Mouse (Mus musculus) forebrain, embryonic 11.5 days (tissue): ENCODE data around the gene Nup54. TPM values are rescaled to one million over a fixed set of nuclear protein-coding genes. Genes with fewer than 3 reads are reported as not detected.

Source experiments
- ATAC-seq: fragments of 200-750 bp; cut with Nextera tagmentation; replicated peaks from 2 replicates; pipeline ENCODE4 v1.8.0; 2017; ENCODE audit warnings: moderate TSS enrichment; ENCODE audit not compliant: low FRiP score
- DNase-seq: peaks from one replicate; pipeline ENCODE4 v3.0.0-alpha.2; 2017; ENCODE audit warnings: low spot score
- H3K27ac ChIP-seq: fragments of 300-500 bp; sonication (generic); 2 replicates; pipeline ENCODE4 v1.5.1; 2014; ENCODE audit warnings: low read depth, low read length
- H3K27me3 ChIP-seq: fragments of 300-500 bp; sonication (generic); 2 replicates; pipeline ENCODE4 v1.6.1; 2014; ENCODE audit warnings: mild to moderate bottlenecking, low read length, mixed read lengths; ENCODE audit not compliant: control insufficient read depth, insufficient read depth
- H3K36me3 ChIP-seq: fragments of 300-500 bp; sonication (generic); 2 replicates; pipeline ENCODE4 v1.6.1; 2014; ENCODE audit warnings: mild to moderate bottlenecking, low read length, moderate library complexity, mixed read lengths; ENCODE audit not compliant: control insufficient read depth, insufficient read depth
- H3K4me1 ChIP-seq: fragments of 300-500 bp; sonication (generic); replicated peaks from 2 replicates; pipeline ENCODE4 v1.6.1; 2014; ENCODE audit warnings: low read length, mixed read lengths; ENCODE audit not compliant: control insufficient read depth, insufficient read depth
- H3K4me2 ChIP-seq: fragments of 300-500 bp; sonication (generic); 2 replicates; pipeline ENCODE4 v1.6.1; 2014; ENCODE audit warnings: low read depth, mild to moderate bottlenecking, low read length, moderate library complexity, mixed read lengths; ENCODE audit not compliant: severe bottlenecking
- H3K4me3 ChIP-seq: fragments of 300-500 bp; sonication (generic); 2 replicates; pipeline ENCODE4 v1.5.1; 2014; ENCODE audit warnings: low read depth, low read length
- H3K9ac ChIP-seq: fragments of 300-500 bp; sonication (generic); 2 replicates; pipeline ENCODE4 v1.6.1; 2014; ENCODE audit warnings: low read length
- H3K9me3 ChIP-seq: fragments of 300-500 bp; sonication (generic); 2 replicates; pipeline ENCODE4 v1.6.1; 2016; ENCODE audit warnings: low read length, mixed read lengths; ENCODE audit not compliant: control insufficient read depth
- WGBS: fragments of 180-500 bp; shearing (Covaris S2); extraction: QIAGEN DNeasy Blood & Tissue Kit; methylation state at CpG from one replicate; pipeline ENCODE4 v1.1.7; 2014; 5-methylcytosine and 5-hydroxymethylcytosine counted together
- polyA plus RNA-seq: library from polyadenylated mRNA; unstranded; fragments of >200 nt; fragmentation: Nextera tagmentation; extraction: Ambion mirVana; gene quantifications from 2 replicates; pipeline ENCODE4 v1.2.1, GENCODE M21; 2014

The Nup54 gene
- polyA plus RNA-seq, 1 experiment from 2014 or later = 65.9 TPM

DNA sequence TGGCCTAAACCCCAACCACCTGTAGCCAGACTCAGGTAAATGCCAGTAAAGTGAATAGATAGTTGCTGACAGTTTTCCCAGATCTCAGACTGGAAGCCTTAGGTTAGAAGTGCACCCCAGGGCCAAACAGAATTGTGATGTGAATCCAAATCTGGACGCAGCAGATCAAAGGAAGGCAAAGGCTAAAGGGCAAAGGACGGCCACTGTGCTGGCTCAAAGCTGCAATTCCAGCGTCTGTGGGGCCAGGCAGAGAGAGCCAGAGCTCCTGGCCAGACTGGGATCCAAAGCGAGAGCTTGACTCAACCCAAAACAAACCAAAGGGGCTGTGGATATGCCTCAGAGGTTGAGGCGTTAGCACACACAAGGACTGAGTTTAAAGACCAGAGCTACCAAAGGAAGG is 23.7 kb upstream of the Nup54 start:
- ATAC-seq (no peak), DNase-seq (no peak)
- H3K9ac ChIP-seq = no peak overlapping the region
- no peak overlapping the region for H3K27ac ChIP-seq
- H3K9me3 ChIP-seq = no peaks in the 10 kb centered on the region
- no peaks in the 10 kb centered on the region; the same call in 1 of the 2 replicates for H3K36me3 ChIP-seq
- 58% methylated on average over 5 of the region's 5 CpGs for WGBS
- H3K4me2 ChIP-seq = no peak overlapping the region
- no peaks in the 10 kb centered on the region for H3K4me1 ChIP-seq
- H3K27me3 ChIP-seq = no peaks in the 10 kb centered on the region
- no peak overlapping the region for H3K4me3 ChIP-seq

DNA sequence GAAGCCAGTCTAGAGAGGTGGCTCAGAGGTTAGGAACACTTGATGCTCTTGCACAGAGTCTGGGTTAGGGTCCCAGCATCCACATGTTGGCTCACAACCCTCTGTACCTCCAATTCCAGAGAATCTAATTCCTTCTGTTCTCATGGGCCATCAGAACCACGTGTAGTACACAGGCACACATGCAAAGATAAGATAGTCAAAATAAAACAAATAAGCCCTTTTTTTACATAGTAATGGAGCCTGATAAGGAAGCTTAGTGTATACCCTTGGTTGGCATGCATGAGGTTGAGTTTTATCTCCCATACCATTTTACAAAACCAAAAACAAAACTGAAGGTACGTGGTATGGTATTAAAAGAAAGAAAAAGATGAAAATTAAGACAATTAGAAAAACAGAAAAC is 22.4 kb upstream of the Nup54 start:
- no peaks in the 10 kb centered on the region; the same call in 1 of the 2 replicates for H3K36me3 ChIP-seq
- ATAC-seq = no peak
- H3K4me1 ChIP-seq = no peaks in the 10 kb centered on the region
- no peaks in the 10 kb centered on the region for H3K27me3 ChIP-seq
- no peak overlapping the region for H3K27ac ChIP-seq
- H3K4me3 ChIP-seq = no peak overlapping the region
- H3K4me2 ChIP-seq = no peak overlapping the region
- 79% methylated on average over 2 of the region's 2 CpGs for WGBS
- H3K9me3 ChIP-seq = no peaks in the 10 kb centered on the region
- no peak for DNase-seq
- H3K9ac ChIP-seq = no peak overlapping the region

DNA sequence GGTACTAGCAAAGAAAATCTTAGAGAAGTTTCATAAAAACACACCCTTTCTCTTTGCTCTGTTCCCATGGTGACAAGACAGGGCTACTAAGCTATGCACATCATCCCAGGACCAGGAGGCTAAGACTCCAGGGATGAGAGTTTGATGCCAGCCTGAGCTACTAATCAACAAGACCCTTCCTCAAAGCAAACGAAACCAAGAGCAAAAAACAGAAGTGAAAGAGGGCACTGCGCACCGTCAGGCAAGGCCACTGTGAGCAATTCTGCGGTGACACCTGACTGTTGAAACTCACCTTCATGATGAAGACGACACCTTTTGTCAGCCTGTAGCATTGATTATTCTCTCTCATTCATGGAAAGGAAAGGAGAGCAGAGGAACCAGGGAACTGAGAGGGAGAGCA is 17.9 kb upstream of the Nup54 start:
- ATAC-seq (no peak), DNase-seq (no peak)
- Histone ChIP-seq H3K4me2 (no peak overlapping the region), H3K27ac (no peak overlapping the region), H3K9ac (no peak overlapping the region), H3K27me3 (no peaks in the 10 kb centered on the region), H3K4me3 (no peak overlapping the region), H3K4me1 (no peaks in the 10 kb centered on the region), H3K36me3 (peaks cover 3% of the 10 kb centered on the region; the same call in 1 of the 2 replicates), H3K9me3 (no peaks in the 10 kb centered on the region)
- WGBS = 90% methylated on average over 5 of the region's 5 CpGs

DNA sequence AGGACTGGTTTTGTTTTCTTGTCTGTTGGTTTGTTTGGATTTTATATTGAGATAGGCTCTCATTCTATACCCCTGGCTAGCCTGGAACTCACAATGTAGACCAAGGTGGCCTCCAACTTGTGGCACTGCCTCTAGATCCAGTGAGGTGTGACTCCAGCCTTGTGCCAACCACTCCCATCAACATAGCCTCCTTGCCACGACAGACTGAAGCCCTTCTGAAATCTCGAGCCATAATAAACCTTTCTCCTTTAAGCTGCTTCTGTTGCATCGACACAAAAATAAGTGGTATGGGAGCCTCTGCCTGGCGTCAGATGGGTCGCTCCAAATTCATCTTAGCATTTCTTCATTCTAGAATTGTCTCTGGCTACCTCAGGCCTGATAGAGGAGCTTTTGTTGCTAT is 11.7 kb upstream of the Nup54 start:
- Histone ChIP-seq H3K9ac (no peak overlapping the region), H3K4me1 (no peaks in the 10 kb centered on the region), H3K36me3 (peaks cover 3% of the 10 kb centered on the region; the same call in 1 of the 2 replicates), H3K4me2 (no peak overlapping the region), H3K9me3 (no peaks in the 10 kb centered on the region), H3K27ac (no peak overlapping the region), H3K27me3 (no peaks in the 10 kb centered on the region), H3K4me3 (no peak overlapping the region)
- ATAC-seq (no peak), DNase-seq (no peak)
- WGBS = 93% methylated on average over 5 of the region's 5 CpGs

DNA sequence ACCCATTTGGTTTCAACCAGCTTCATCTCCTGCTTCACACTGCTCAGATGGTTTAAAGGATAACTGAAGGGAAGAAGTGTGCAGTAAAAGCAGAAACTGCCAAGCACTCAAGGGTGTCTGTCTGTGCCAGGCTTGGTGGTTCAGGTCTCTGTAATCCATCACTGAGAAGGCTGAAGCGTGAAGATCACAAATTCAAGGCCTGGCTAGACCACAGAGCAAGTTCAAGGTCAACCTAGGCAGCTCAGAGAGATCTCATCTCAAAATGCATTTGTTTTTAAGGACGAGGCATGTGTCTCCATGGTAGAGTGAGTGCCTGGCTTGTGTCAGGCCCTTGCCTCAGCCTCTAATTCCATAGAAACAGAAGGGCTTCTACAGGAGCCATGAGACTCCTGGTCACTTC is 10.0 kb upstream of the Nup54 start:
- H3K4me3 ChIP-seq = no peak overlapping the region
- no peak overlapping the region for H3K4me2 ChIP-seq
- ATAC-seq = no peak
- H3K36me3 ChIP-seq = peaks cover 3% of the 10 kb centered on the region; the same call in 1 of the 2 replicates
- no peaks in the 10 kb centered on the region for H3K27me3 ChIP-seq
- WGBS = 90% methylated on average over 2 of the region's 2 CpGs
- no peaks in the 10 kb centered on the region for H3K4me1 ChIP-seq
- no peak for DNase-seq
- H3K9me3 ChIP-seq = no peaks in the 10 kb centered on the region
- H3K27ac ChIP-seq = no peak overlapping the region
- no peak overlapping the region for H3K9ac ChIP-seq

DNA sequence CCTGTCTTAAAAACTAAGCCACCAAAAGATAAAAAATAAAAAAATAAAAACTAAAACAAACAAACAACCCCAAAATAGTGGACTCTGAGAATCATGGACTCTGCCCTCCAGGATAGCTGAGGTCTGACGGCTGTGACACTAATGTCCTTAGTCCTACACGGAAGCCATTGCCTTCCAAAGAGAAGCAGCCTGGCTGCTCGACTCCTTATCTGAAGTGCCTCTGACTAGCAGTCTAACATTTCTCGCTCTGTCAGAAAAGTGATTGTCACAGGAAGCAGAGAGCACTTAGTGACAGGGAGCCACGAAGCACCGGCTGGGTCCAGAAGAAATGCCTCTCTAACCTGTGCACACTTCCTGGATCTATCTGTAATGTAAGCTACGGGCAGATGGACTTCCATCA is 7.9 kb upstream of the Nup54 start:
- H3K9ac ChIP-seq = no peak overlapping the region
- H3K4me2 ChIP-seq = no peak overlapping the region
- H3K4me3 ChIP-seq = no peak overlapping the region
- H3K4me1 ChIP-seq = no peaks in the 10 kb centered on the region
- H3K36me3 ChIP-seq = no peaks in the 10 kb centered on the region; the same call in 1 of the 2 replicates
- DNase-seq (no peak), ATAC-seq (no peak)
- H3K9me3 ChIP-seq = no peaks in the 10 kb centered on the region
- no peak overlapping the region for H3K27ac ChIP-seq
- 87% methylated on average over 7 of the region's 7 CpGs for WGBS
- H3K27me3 ChIP-seq = no peaks in the 10 kb centered on the region

DNA sequence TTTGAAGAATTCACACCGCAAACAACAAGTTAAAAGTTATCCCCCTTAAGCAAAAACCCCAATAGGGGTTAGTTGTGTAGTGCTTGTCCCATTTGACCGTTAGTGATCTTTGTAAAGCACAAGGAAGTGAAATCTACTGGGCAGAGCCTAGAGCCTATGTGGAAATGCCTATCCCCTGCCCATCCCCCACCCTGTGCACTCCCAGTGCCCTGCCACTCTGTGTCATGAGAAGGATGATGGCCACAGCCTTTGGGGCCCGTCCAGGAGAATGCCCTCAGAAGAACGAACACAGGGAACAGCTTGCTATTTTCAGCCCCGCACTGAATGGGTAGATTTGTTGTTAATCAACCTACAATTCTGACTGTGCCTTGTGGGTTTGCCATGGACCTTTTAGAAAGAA is 6.5 kb upstream of the Nup54 start:
- no peak overlapping the region for H3K4me3 ChIP-seq
- 76% methylated on average over 5 of the region's 5 CpGs for WGBS
- H3K9ac ChIP-seq = no peak overlapping the region
- no peaks in the 10 kb centered on the region for H3K9me3 ChIP-seq
- DNase-seq (no peak), ATAC-seq (no peak)
- no peaks in the 10 kb centered on the region; the same call in 1 of the 2 replicates for H3K36me3 ChIP-seq
- H3K27ac ChIP-seq = no peak overlapping the region
- H3K4me1 ChIP-seq = no peaks in the 10 kb centered on the region
- H3K4me2 ChIP-seq = no peak overlapping the region
- H3K27me3 ChIP-seq = no peaks in the 10 kb centered on the region

DNA sequence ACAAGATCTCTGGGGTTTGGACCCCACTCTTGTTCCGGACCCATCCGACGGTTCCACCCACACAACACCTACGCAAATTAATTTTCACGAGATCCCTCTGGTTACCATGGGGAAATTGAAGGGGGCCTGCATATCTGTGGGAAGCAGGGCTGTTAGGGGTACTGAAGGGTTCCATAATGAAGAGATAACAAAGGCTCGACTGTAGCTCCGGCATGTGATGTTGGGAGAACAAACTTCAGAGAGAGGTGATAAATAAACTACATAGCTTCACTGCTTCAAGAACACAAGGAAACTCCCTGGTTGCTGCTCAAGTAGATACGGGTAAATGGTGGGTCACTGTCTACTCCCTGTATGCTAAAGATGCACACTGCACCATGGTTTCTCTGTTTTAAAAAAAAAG is 3.5 kb upstream of the Nup54 start:
- WGBS = 88% methylated on average over 8 of the region's 8 CpGs
- H3K27ac ChIP-seq = no peak overlapping the region
- no peaks in the 10 kb centered on the region for H3K4me1 ChIP-seq
- no peaks in the 10 kb centered on the region for H3K9me3 ChIP-seq
- no peak for ATAC-seq
- H3K36me3 ChIP-seq = no peaks in the 10 kb centered on the region
- no peak overlapping the region for H3K4me3 ChIP-seq
- H3K4me2 ChIP-seq = no peak overlapping the region
- H3K27me3 ChIP-seq = no peaks in the 10 kb centered on the region
- DNase-seq = no peak
- no peak overlapping the region for H3K9ac ChIP-seq

DNA sequence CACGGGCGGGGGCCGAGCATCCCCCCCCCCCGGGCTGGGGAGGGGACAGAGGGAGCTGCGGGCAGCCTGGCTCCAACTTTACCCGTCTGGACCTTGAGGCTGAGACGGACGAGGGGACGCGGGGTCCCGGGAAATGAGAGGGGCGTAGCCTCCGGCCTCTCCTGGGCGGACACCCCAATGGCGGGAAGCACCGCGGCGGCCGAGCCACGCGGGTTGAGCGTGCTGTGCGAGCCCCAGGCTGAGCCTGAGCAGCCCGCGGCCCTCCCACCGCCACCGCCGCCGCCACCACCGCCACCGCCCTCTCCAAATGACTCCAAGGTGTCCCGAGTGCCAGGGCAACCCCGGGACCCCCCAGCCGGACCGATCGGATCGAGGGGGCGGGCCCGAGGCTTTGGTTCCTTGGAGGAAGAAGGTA is 441 bp downstream of the Nup54 start:
- Histone ChIP-seq H3K27ac (peak overlapping the region; percentile 75), H3K4me2 (peak overlapping the region; percentile 58), H3K9ac (peak overlapping the region; percentile 96), H3K27me3 (no peaks in the 10 kb centered on the region), H3K36me3 (no peaks in the 10 kb centered on the region), H3K4me1 (no peaks in the 10 kb centered on the region), H3K4me3 (peak overlapping the region; percentile 89), H3K9me3 (no peaks in the 10 kb centered on the region)
- 1% methylated on average over 38 of the region's 39 CpGs for WGBS
- ATAC-seq = peak; percentile 83
- DNase-seq = no peak
